In genomic region chr2:152922376-152922775, GRCm38 (mm10) we compare ENCODE assay signal across 19 mouse cellular contexts. TPM values are rescaled to one million over a fixed set of nuclear protein-coding genes. Genes with fewer than 3 reads are reported as not detected.
DNase-seq lines count a peak whose midpoint lies in the region; ATAC-seq and TF ChIP-seq lines count a peak whose summit lies in the region.
"Had no signal": no experiment of that assay in that cellular context is flagged by ENCODE, and none has a peak within 500 bp of the region (broad histone marks: within the 10 kb centered on the region; RNA-seq: fewer than 3 reads in every experiment).

No protein-coding gene starts in this region.

- 23% methylated on average over 7 of the region's 7 CpGs for WGBS in heart, embryonic 11.5 days (ENCODE audit: insufficient replicate concordance)
- WGBS in neural tube, embryonic 15.5 days, result 41% methylated on average over 7 of the region's 7 CpGs
- WGBS in hindbrain, embryonic 12.5 days, result 29% methylated on average over 7 of the region's 7 CpGs
- 44% methylated on average over 7 of the region's 7 CpGs for WGBS in stomach, postnatal 0 days

- no peak for ATAC-seq in heart, embryonic 11.5 days (replicated peaks; ENCODE audit: insufficient number of reproducible peaks, low FRiP score, low TSS enrichment)
- no peak for ATAC-seq in neural tube, embryonic 15.5 days (ENCODE audit: low FRiP score)
- ATAC-seq in hindbrain, embryonic 12.5 days (ENCODE audit: low FRiP score), result 0 out of 2 replicates have a peak, but pooled peaks have one; percentile 23
- no peak for ATAC-seq in stomach, postnatal 0 days (ENCODE audit: low FRiP score, low TSS enrichment)
- ATAC-seq: intestine, embryonic 16.5 days; lung, postnatal 0 days had no signal

- peak; percentile 22; the same call in 1 of the 2 replicates for TF ChIP-seq CTCF in stomach, postnatal 0 days (IDR thresholded peaks at IDR 0.05; ENCODE audit: low read depth)

- H3K27me3 ChIP-seq in heart, embryonic 11.5 days (ENCODE audit: control insufficient read depth, insufficient read depth, low read length), result peaks cover 10% of the 10 kb centered on the region; the same call in 1 of the 2 replicates
- H3K27me3 ChIP-seq in neural tube, embryonic 15.5 days (replicated peaks), result 0 out of 2 replicates have a peak, but pooled peaks cover 3% of the 10 kb centered on the region
- peaks cover under 1% of the 10 kb centered on the region; the same call in 1 of the 2 replicates for H3K27me3 ChIP-seq in hindbrain, embryonic 12.5 days
- H3K27me3 ChIP-seq in stomach, postnatal 0 days (ENCODE audit: control insufficient read depth, insufficient read depth, low read length), result no peaks in the 10 kb centered on the region

- TF ChIP-seq EP300 in stomach, postnatal 0 days (optimal IDR thresholded peaks at IDR 0.05), result no peak

- H3K4me3 ChIP-seq in heart, embryonic 11.5 days (ENCODE audit: low read depth, low read length), result no peak overlapping the region
- no peak overlapping the region for H3K4me3 ChIP-seq in neural tube, embryonic 15.5 days (replicated peaks)
- no peak overlapping the region for H3K4me3 ChIP-seq in hindbrain, embryonic 12.5 days
- no peak overlapping the region for H3K4me3 ChIP-seq in stomach, postnatal 0 days (ENCODE audit: low read depth, low read length)
- H3K4me3 ChIP-seq: erythroblast, embryonic 14.5 days; myocyte had no signal

- DNase-seq in heart, adult 9 months (ENCODE audit: low spot score in 2 of 2), result no peak
- peak; percentile 45 for DNase-seq in neural tube, embryonic 10.5 days (ENCODE audit: extremely low spot score, low spot score)
- no peak for DNase-seq in stomach, postnatal 0 days (ENCODE audit: low spot score)
- DNase-seq in ovary, adult 18-20 months (ENCODE audit: low spot score), result no peak
- no peak for DNase-seq in natural killer cell, adult 2 months (ENCODE audit: low spot score in 2 of 2)
- DNase-seq: adrenal gland, adult 8-10 months; cerebellum, adult 18-20 months; heart, postnatal 14 days; kidney, postnatal 10 days had no signal

- H3K9ac ChIP-seq in heart, embryonic 11.5 days (ENCODE audit: low read depth, low read length), result 0 out of 2 replicates have a peak overlapping the region, but pooled peaks have one; percentile 28
- no peak overlapping the region for H3K9ac ChIP-seq in neural tube, embryonic 15.5 days (replicated peaks)
- no peak overlapping the region for H3K9ac ChIP-seq in hindbrain, embryonic 12.5 days
- no peak overlapping the region for H3K9ac ChIP-seq in stomach, postnatal 0 days (ENCODE audit: low read length)
- H3K9ac ChIP-seq: liver, embryonic 14.5 days had no signal

- H3K4me2 ChIP-seq in heart, embryonic 11.5 days, result no peak overlapping the region; the same call in 1 of the 2 replicates
- H3K4me2 ChIP-seq in neural tube, embryonic 15.5 days, result no peak overlapping the region
- no peak overlapping the region for H3K4me2 ChIP-seq in hindbrain, embryonic 12.5 days (replicated peaks)
- no peak overlapping the region for H3K4me2 ChIP-seq in stomach, postnatal 0 days (replicated peaks; ENCODE audit: low read depth)

- H3K27ac ChIP-seq in heart, embryonic 11.5 days (ENCODE audit: low read depth, low read length), result no peak overlapping the region
- H3K27ac ChIP-seq in neural tube, embryonic 15.5 days (replicated peaks), result no peak overlapping the region
- no peak overlapping the region for H3K27ac ChIP-seq in hindbrain, embryonic 12.5 days
- H3K27ac ChIP-seq in stomach, postnatal 0 days (replicated peaks), result no peak overlapping the region
- H3K27ac ChIP-seq: liver, embryonic 14.5 days had no signal

- peaks cover 26% of the 10 kb centered on the region for H3K4me1 ChIP-seq in heart, embryonic 11.5 days (ENCODE audit: control insufficient read depth, insufficient read depth, low read length)
- no peaks in the 10 kb centered on the region for H3K4me1 ChIP-seq in neural tube, embryonic 15.5 days
- H3K4me1 ChIP-seq in hindbrain, embryonic 12.5 days, result peaks cover 31% of the 10 kb centered on the region
- H3K4me1 ChIP-seq in stomach, postnatal 0 days (replicated peaks; ENCODE audit: control insufficient read depth, insufficient read depth), result no peaks in the 10 kb centered on the region

- no peaks in the 10 kb centered on the region for H3K9me3 ChIP-seq in heart, embryonic 11.5 days (replicated peaks; ENCODE audit: control insufficient read depth, low read length)
- no peaks in the 10 kb centered on the region for H3K9me3 ChIP-seq in neural tube, embryonic 15.5 days (replicated peaks)
- no peaks in the 10 kb centered on the region for H3K9me3 ChIP-seq in hindbrain, embryonic 12.5 days (replicated peaks)
- no peaks in the 10 kb centered on the region for H3K9me3 ChIP-seq in stomach, postnatal 0 days (ENCODE audit: control insufficient read depth, low read length)

- no peaks in the 10 kb centered on the region for H3K36me3 ChIP-seq in heart, embryonic 11.5 days (ENCODE audit: control insufficient read depth, insufficient read depth, low read length)
- H3K36me3 ChIP-seq in neural tube, embryonic 15.5 days, result no peaks in the 10 kb centered on the region
- no peaks in the 10 kb centered on the region for H3K36me3 ChIP-seq in hindbrain, embryonic 12.5 days
- H3K36me3 ChIP-seq in stomach, postnatal 0 days (ENCODE audit: control insufficient read depth, insufficient read depth, low read length), result no peaks in the 10 kb centered on the region

RNA-seq across cellular contexts. Expression of gene Foxs1, which starts 10.6 kb away (rescaled TPM):
- 0.52 and 0.83 TPM in 2 replicates for polyA plus RNA-seq in heart, embryonic 11.5 days (2014; fragmentation: Nextera tagmentation; extraction: Ambion mirVana)
- 4.0 and 4.3 TPM in 2 replicates for polyA plus RNA-seq in neural tube, embryonic 15.5 days (2015; fragmentation: Nextera tagmentation; extraction: Ambion mirVana)
- polyA plus RNA-seq in hindbrain, embryonic 12.5 days (2016; fragmentation: Nextera tagmentation; extraction: Ambion mirVana), result 1.3 and 2.5 TPM in 2 replicates
- polyA plus RNA-seq in stomach, postnatal 0 days (2015; fragmentation: Nextera tagmentation; extraction: Ambion mirVana), result 2.3 and 2.6 TPM in 2 replicates
- polyA plus RNA-seq: erythroblast, embryonic 14.5 days had no signal

RNA-seq across cellular contexts. Expression of gene Mylk2, which starts 11.2 kb away (rescaled TPM):
- polyA plus RNA-seq in heart, embryonic 11.5 days (2014; fragmentation: Nextera tagmentation; extraction: Ambion mirVana), result not detected in 2 replicates
- polyA plus RNA-seq in neural tube, embryonic 15.5 days (2015; fragmentation: Nextera tagmentation; extraction: Ambion mirVana), result 0.08 and 0.29 TPM in 2 replicates
- polyA plus RNA-seq in hindbrain, embryonic 12.5 days (2016; fragmentation: Nextera tagmentation; extraction: Ambion mirVana), result 0.10 TPM in 1 of 2 replicates, not detected in the other
- polyA plus RNA-seq in stomach, postnatal 0 days (2015; fragmentation: Nextera tagmentation; extraction: Ambion mirVana), result 0.02 TPM in 1 of 2 replicates, not detected in the other
- polyA plus RNA-seq: cortical plate, adult 2 months; erythroblast, embryonic 14.5 days; frontal cortex, adult 2 months; liver, embryonic 14.5 days had no signal

RNA-seq across cellular contexts. Expression of gene Dusp15, which starts 29.1 kb away (rescaled TPM):
- polyA plus RNA-seq in heart, embryonic 11.5 days (2014; fragmentation: Nextera tagmentation; extraction: Ambion mirVana), result 0.07 TPM in 1 of 2 replicates, not detected in the other
- polyA plus RNA-seq in neural tube, embryonic 15.5 days (2015; fragmentation: Nextera tagmentation; extraction: Ambion mirVana), result 10.5 and 13.5 TPM in 2 replicates
- polyA plus RNA-seq in hindbrain, embryonic 12.5 days (2016; fragmentation: Nextera tagmentation; extraction: Ambion mirVana), result 2.8 and 2.9 TPM in 2 replicates
- polyA plus RNA-seq in stomach, postnatal 0 days (2015; fragmentation: Nextera tagmentation; extraction: Ambion mirVana), result 0.27 and 0.36 TPM in 2 replicates
- polyA plus RNA-seq: erythroblast, embryonic 14.5 days; lung, postnatal 0 days had no signal

RNA-seq across cellular contexts. Expression of gene Ttll9, which starts 39.9 kb away (rescaled TPM):
- polyA plus RNA-seq in heart, embryonic 11.5 days (2014; fragmentation: Nextera tagmentation; extraction: Ambion mirVana), result 0.76 TPM in 1 of 2 replicates, not detected in the other
- polyA plus RNA-seq in neural tube, embryonic 15.5 days (2015; fragmentation: Nextera tagmentation; extraction: Ambion mirVana), result 8.1 and 8.7 TPM in 2 replicates
- 2.4 and 3.9 TPM in 2 replicates for polyA plus RNA-seq in hindbrain, embryonic 12.5 days (2016; fragmentation: Nextera tagmentation; extraction: Ambion mirVana)
- not detected in 2 replicates for polyA plus RNA-seq in stomach, postnatal 0 days (2015; fragmentation: Nextera tagmentation; extraction: Ambion mirVana)
- polyA plus RNA-seq: erythroblast, embryonic 14.5 days; myocyte had no signal
